Mouse (Mus musculus): ENCODE results near the gene Ugt8a. TPM values are rescaled to one million over a fixed set of nuclear protein-coding genes. Genes with fewer than 3 reads are reported as not detected.

Gene Ugt8a
- polyA plus RNA-seq, 1 experiment from 2014 or later = 106 TPM

- DNase-seq (ENCODE audit: low read depth, low spot score) = no peak
Measured at GRCm38 (mm10) chr3:125881835-125882234, 56.6 kb downstream of the Ugt8a start.

DNA sequence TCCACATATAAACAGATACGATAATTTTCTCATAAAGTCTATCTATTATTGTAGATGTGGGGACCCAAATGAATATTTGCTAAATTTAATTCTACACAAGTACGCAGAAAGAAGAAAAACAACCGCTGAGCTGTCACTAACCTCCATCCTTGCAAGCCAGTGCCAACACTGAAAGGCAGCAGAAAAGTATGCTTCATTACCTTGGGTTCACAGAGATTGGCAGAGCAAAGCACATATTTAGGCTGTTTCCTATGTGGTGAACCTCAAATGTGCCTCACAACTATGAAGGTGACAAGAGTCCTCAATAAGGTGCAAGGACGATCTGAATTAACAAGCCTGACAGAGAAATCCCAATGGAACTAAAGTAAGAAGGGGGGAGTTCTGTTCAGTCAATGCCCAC is 64.0 kb downstream of the Ugt8a start:
- ATAC-seq (no peak), DNase-seq (ENCODE audit: low read depth, low spot score) (no peak)
- no peak for TF ChIP-seq CTCF (IDR thresholded peaks at IDR 0.05)
- in situ Hi-C loops (cut with MboI; ENCODE audit: low pct_unique_long_range_greater_than_20kb) = no loop called here
- H3K27me3 ChIP-seq = no peaks in the 10 kb centered on the region
- CTCF ChIA-PET = interaction anchor here (1.2 to 2.4 kb wide), 4 partner anchors 9 to 25 kb away, joined by 3 to 8 read pairs (median 3); no protein-coding TSS in a partner anchor
- POLR2A ChIA-PET = no interaction called here

More at GRCm38 (mm10) chr3:125881835-125882234, 56.6 kb downstream of the Ugt8a start:
- ChIA-PET POLR2A (no interaction called here), CTCF (interaction anchor here (1.3 to 4.1 kb wide), 4 partner anchors 9 to 163 kb away, joined by 3 to 20 read pairs (median 5); no protein-coding TSS in a partner anchor)
- H3K27me3 ChIP-seq = no peaks in the 10 kb centered on the region
- TF ChIP-seq CTCF (IDR thresholded peaks at IDR 0.05) = peak; percentile 68
- in situ Hi-C loops (cut with MboI; ENCODE audit: low pct_unique_long_range_greater_than_20kb) = loop anchor here (10.0 kb wide), 1 partner anchor 53 kb away; the partner anchor contains the start of gene Ugt8a
- no peak for ATAC-seq

DNA sequence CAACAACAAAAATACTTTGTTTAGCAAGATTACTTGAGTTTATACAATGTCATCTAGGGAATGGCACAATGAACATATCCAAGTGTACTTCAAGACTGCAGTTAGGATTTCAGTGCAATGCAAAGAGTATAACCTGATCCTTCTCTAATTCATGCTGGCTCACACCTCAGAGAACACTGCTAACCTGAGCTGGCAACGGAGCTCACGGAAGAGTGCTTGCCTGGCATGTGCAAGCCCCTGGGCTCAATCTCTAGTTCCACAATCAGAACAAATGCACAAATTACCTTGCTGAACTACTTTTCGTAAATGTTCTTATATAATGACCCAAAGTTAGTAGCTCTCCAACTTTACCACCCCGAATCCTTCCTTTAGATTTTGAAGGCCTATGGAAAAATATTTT is 68.5 kb downstream of the Ugt8a start:
- no peak for TF ChIP-seq CTCF (IDR thresholded peaks at IDR 0.05)
- POLR2A ChIA-PET = no interaction called here
- H3K27me3 ChIP-seq = no peaks in the 10 kb centered on the region
- ATAC-seq (no peak), DNase-seq (ENCODE audit: low read depth, low spot score) (no peak)
- CTCF ChIA-PET = interaction anchor here (0.6 to 3.3 kb wide), 8 partner anchors 9 to 911 kb away, joined by 3 to 20 read pairs (median 6); no protein-coding TSS in a partner anchor
- in situ Hi-C loops (cut with MboI; ENCODE audit: low pct_unique_long_range_greater_than_20kb) = no loop called here

DNA sequence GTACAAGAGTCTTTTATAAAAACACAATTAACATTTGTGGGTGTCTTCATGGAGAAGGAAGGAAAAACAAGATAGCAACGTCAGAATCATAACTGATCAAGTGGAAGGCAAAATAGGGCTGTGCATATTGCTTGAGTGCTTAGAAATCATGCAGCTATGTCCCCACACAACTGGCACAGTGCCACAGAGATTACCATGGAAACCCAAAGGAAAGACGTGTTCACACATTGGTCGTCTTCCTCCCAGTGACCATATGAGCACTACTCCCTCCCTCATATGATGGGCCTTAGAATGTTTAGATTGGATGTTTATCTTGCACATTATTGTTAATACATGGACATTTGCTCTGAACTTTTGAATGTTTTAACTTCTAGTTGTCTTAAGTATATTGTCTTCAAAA is 76.8 kb downstream of the Ugt8a start:
- CTCF ChIA-PET = interaction anchor here (0.8 to 2.6 kb wide), 5 partner anchors 9 to 182 kb away, joined by 3 to 12 read pairs (median 3); no protein-coding TSS in a partner anchor
- no peak for DNase-seq (ENCODE audit: low read depth, low spot score)
- no peak for TF ChIP-seq CTCF (IDR thresholded peaks at IDR 0.05)

DNA sequence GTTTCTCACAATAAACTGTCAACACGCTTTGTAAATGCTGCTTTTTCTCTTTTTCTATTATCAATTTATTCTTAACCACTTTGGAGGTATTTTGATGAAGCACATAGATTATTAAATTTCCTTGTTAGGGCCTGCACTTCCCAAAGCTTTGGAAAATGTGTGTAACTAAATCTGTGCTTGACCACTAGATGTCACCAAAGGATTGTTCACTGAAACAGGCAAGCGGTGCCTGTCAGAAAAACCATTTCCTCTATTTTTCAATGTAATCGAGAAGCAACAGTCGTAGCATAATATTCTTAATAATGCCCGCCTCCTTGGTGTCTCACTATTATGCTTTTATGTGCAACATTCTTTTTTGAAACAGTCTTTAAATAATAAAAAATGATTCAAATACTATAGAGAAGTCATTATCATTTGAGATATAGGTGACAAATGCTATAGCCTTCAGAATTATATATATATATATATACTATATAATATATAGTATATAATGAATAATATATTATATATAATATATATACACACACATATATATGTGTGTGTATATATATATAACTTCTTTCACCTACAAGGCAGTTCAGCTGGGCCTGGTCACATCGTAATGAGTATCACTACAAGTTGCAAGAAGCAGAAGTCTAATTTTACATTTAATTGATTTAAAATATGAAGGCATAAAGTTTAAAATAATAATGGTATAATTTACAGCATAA is 89.1 kb downstream of the Ugt8a start:
- peak; percentile 84 for TF ChIP-seq CTCF (IDR thresholded peaks at IDR 0.05)
- in situ Hi-C loops (cut with MboI; ENCODE audit: low pct_unique_long_range_greater_than_20kb) = loop anchor here (10.0 kb wide), 1 partner anchor 745 kb away; the partner anchor contains the start of gene Camk2d
- CTCF ChIA-PET = interaction anchor here (0.8 to 2.3 kb wide), 10 partner anchors 12 to 1054 kb away, joined by 3 to 13 read pairs (median 3); no protein-coding TSS in a partner anchor
- POLR2A ChIA-PET = no interaction called here
- H3K27me3 ChIP-seq = no peaks in the 10 kb centered on the region
- DNase-seq (ENCODE audit: low read depth, low spot score) (peak; percentile 35), ATAC-seq (peak; percentile 78)

More for the DNA sequence above, 76.8 kb downstream of the Ugt8a start:
- no peak for ATAC-seq
- POLR2A ChIA-PET = no interaction called here
- H3K27me3 ChIP-seq = no peaks in the 10 kb centered on the region
- in situ Hi-C loops (cut with MboI; ENCODE audit: low pct_unique_long_range_greater_than_20kb) = no loop called here

DNA sequence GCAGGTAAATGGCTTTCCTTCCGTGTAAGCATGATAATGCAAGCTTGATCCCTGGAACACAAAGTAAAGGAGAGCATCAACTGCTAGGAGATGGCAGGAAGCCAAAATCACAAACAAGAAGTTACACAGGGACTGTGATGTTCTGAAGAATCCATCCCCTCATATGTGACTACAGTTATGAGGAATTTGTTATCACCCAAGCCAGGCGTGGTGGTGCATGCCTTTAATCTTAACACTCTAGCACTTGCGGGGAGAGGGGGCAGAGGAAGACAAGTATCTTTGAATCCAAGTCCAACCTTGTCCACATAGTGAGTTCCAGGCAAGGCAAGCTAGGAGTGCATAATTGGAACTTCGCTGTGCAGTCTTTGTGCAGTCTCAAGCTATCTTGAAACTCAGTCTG is 110.4 kb downstream of the Ugt8a start:
- no peak for ATAC-seq
- H3K27me3 ChIP-seq = no peaks in the 10 kb centered on the region
- ChIA-PET POLR2A (no interaction called here), CTCF (no interaction called here)
- no peak for TF ChIP-seq CTCF (IDR thresholded peaks at IDR 0.05)
- in situ Hi-C loops (cut with MboI; ENCODE audit: low pct_unique_long_range_greater_than_20kb) = no loop called here
- DNase-seq (ENCODE audit: low read depth, low spot score) = no peak

DNA sequence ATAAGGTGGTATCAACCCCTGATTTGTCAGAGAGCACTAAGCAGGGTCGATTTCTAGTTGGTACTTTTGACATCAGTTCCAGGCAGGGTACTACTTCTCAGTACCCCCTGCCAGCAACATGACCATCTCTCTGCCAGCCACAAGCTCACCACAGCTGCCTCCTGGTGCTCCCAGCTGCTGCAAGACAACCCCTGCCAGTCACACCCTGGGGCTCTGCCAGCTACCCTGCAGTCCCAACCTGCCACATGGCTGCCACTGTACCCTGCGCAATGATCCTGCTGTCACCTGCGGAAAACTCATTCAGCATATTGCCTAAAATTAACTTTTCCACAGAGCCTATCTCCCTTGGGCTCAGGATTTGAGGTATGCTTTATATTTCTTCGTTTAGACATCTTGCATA is 111.2 kb downstream of the Ugt8a start:
- H3K27me3 ChIP-seq = no peaks in the 10 kb centered on the region
- DNase-seq (ENCODE audit: low read depth, low spot score) (no peak), ATAC-seq (no peak)
- in situ Hi-C loops (cut with MboI; ENCODE audit: low pct_unique_long_range_greater_than_20kb) = no loop called here
- CTCF ChIA-PET = no interaction called here
- POLR2A ChIA-PET = no interaction called here
- no peak for TF ChIP-seq CTCF (IDR thresholded peaks at IDR 0.05)

GRCm38 (mm10) chr3:125819741-125820140 is 118.7 kb downstream of the Ugt8a start:
- no peak for ATAC-seq
- H3K27me3 ChIP-seq = no peaks in the 10 kb centered on the region
- POLR2A ChIA-PET = no interaction called here
- CTCF ChIA-PET = interaction anchor here (1.6 to 1.7 kb wide), 2 partner anchors 10 to 17 kb away, joined by 3 read pairs; no protein-coding TSS in a partner anchor
- TF ChIP-seq CTCF (IDR thresholded peaks at IDR 0.05) = no peak
- DNase-seq (ENCODE audit: low read depth, low spot score) = no peak
- in situ Hi-C loops (cut with MboI; ENCODE audit: low pct_unique_long_range_greater_than_20kb) = no loop called here
